Mouse (Mus musculus) kidney, postnatal 4 days (tissue): ENCODE results near the gene Frs3.
A peak's percentile ranks its signal among the peaks of the same experiment; 100 is the strongest.

ENCODE experiments used
- DNase-seq, 2 experiments: peaks; one replicate each; pipeline ENCODE4 v3.0.0; 2021; ENCODE audit warnings: mixed read lengths in 2 of 2

Frs3 gene

DNA sequence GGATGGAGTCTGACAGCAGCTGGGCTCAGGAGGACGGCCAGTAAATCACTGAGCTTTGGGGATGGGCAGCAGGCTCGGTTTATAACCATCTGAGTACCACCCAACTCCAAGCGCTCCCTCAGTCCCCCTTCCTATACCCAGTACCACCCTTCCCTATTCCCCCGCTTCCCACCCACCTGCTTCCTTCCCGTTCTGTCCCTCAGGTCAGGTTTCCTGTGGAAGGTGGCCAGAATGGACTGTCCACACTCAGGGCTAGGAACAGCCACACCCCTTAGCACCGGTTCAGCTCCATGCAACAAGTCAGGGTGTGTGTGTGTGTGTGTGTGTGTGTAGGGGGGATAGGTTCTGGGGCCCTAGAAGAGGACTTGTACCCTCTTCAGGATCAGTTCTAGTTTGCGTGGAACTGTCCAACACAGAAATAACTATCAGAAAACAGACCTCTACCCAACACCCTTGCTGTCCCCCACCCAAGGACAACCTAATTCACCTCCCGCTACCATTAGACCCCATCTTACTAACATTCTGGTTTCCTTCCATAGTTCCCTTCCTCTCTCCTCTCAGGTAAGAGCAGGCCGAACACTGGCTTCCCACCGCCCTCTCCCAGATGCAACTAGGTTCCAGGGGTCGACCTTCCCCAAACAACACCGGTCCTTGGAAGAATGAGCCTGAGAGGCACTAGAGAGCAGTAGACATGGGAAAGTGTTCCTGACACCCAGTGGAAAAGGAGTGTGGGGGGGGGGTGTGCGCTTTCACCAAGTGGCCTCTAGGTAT lies 5.0 kb downstream of the Frs3 start:
- peak; percentile 33 to 37 for DNase-seq

GRCm38 (mm10) chr17:47694442-47694502 lies 5.4 kb downstream of the Frs3 start, which contains the start of gene Gm21981:
Gene Gm21981 (minus strand): TSS chr17:47694455.
- DNase-seq, result no peak

DNA sequence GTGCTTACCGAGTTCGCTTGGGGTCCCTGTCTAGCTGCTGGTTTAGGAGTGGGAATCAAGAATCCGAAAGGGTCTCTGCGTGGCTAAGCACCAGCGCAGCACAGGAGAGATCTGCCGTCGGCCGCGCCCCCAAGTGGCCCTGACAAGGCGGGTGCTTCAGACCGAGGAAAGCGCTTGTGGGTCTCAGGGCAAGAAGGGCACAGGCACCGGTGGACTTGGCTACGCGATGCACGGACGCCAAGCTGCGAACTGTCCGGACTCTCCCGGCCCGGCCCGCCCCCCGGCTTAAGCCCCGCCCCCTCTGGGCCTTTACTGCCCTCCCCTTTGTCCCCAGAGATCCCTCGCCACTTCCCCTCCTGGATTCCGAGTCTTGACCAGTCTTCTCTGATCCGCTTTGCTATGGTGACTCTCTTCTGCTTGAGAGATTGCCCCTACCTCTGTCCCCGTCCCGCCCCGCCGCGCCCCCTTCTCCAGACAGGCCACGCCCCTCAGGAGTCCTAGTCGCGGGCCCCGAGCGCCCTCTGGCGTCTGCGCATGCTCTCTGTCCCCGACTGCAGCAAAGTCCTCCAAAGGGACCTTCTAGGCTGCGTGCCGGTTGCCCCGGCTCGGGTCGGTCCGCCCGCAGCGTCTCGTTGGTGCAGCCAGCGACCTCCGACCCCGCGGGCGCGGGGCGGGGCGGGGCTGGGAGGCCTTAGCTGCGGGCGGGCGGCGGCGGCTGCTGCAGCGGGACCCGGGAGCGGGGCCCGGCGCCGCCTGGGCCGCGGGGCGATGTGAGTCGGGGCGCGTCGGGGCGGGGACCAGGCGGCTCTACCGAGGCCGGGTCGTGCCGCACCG lies 5.9 kb downstream of the Frs3 start, which contains the start of gene Prickle4:
Prickle4 (minus strand) TSS at position 234 of the 834 bp plus-strand sequence.
- peak; percentile 99 for DNase-seq

DNA sequence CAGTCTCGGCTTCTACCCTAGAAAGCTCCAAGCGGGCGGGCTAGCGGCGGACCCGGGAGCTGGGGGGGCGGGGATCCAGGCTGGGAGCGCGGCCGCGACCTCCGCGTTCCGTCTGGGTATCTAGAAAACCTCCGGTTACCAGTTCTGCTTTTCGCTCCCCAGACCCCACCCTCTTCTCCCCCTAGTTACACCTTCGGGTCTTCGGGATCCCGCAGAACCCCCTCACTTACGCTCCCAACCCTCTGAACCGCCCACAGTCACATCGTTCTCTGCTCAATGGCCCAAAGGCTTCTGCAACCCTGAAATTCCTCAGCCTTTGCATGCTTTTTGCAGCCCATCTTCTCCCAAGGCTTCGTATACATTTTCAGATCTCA lies 6.5 kb downstream of the Frs3 start:
- DNase-seq, result no peak

- no peak for DNase-seq
Measured at GRCm38 (mm10) chr17:47698156-47698555, 9.3 kb downstream of the Frs3 start.

DNA sequence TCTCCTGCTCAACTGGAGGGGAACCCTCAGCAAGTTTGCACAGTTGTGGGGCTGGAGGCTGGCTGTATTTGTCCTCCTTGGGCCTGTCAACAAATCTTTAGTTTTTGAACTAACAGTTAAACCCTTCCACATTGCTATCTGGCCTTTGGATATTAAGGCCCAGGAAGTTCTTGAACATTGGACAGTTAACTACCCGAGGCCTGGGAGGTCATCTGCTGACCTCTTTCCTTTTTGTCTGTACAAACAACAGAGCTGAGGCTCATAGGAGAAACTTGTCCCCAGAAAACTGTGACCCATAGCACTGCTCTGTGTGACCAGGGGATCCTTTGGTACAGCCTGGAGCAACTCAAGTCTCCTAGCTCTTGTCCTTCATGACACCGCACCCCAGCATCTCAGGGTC lies 10.2 kb downstream of the Frs3 start:
- DNase-seq, result no peak

GRCm38 (mm10) chr17:47701793-47702192 lies 13.0 kb downstream of the Frs3 start:
- no peak for DNase-seq

- DNase-seq, result no peak
Measured at GRCm38 (mm10) chr17:47702548-47703345, 13.9 kb downstream of the Frs3 start.

- no peak for DNase-seq
Measured at GRCm38 (mm10) chr17:47703556-47703955, 14.7 kb downstream of the Frs3 start.

- no peak for DNase-seq
Measured at GRCm38 (mm10) chr17:47704692-47705091, 15.9 kb downstream of the Frs3 start.

GRCm38 (mm10) chr17:47706196-47706595 lies 17.4 kb downstream of the Frs3 start:
- DNase-seq, result peak; percentile 50 to 69

- no peak for DNase-seq
Measured at GRCm38 (mm10) chr17:47707961-47708360, 19.1 kb downstream of the Frs3 start.

- no peak for DNase-seq
Measured at GRCm38 (mm10) chr17:47708972-47709371, 20.1 kb downstream of the Frs3 start.

DNA sequence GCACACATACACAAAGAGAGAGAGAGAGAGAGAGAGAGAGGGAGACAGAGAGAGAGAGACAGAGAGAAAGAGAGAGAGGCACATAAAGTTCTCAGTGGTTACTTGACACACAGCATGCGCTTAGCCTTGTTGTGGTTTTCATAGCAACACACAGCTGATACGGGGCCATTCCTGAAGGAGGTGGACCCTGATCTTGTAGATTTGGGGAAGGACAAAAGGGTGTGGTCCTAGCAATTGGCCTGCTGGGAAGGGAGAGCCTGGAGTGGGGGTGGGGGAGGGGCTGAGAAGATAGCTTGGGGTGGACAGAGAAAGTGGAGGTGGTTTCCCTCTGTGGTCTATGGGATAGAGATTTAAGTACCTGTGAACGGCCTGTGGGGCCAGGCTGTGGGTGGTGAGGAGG lies 21.2 kb downstream of the Frs3 start:
- no peak for DNase-seq

GRCm38 (mm10) chr17:47711883-47712282 lies 23.1 kb downstream of the Frs3 start:
- no peak for DNase-seq

- DNase-seq, result no peak
Measured at GRCm38 (mm10) chr17:47712889-47713571, 24.2 kb downstream of the Frs3 start.

- DNase-seq, result no peak
Measured at GRCm38 (mm10) chr17:47715037-47715436, 26.2 kb downstream of the Frs3 start.

DNA sequence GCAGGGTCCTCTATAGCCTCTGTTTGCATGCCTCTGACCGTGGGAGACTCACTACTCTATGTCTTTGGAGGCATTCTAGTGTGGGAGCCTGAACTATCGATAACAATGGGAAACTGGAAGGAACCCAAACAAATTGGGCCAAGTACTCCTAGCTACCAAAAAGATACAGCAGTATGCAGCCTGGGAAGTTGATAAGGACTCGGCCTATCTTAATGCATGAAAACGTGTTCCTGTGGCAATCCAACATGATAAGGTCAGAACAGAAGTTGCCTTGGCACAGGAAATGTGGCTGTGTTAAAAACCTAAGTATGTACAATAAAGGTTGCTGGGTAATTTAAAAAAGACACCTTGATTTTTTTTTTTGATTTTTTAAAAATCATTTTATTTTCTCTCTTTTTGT lies 32.4 kb downstream of the Frs3 start:
- no peak for DNase-seq

DNA sequence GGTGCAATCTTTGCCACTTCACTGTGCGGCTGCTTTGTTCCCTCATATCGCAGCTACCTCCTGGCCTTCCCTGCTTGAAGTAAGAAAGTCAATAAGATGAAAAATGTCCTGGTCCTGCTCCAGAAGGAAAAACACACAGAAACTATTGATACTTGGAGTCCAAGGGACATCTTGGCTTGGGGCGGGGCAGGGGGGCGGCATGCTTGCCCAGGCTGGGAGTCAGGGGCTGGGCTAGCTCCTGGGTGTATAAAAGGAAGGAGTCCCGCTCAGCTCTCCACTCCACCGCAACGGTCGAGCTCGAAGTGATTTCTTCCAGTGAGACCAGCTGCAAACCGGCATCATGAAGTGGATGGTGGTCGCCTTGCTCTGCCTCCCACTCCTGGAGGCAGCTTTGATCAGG lies 37.7 kb downstream of the Frs3 start, which contains the start of gene Pgc:
Pgc (plus strand) TSS at position 277 of the 400 bp plus-strand sequence.
- no peak for DNase-seq

- DNase-seq, result peak; percentile 39 to 54
Measured at GRCm38 (mm10) chr17:47730633-47731575, 42.1 kb downstream of the Frs3 start.

DNA sequence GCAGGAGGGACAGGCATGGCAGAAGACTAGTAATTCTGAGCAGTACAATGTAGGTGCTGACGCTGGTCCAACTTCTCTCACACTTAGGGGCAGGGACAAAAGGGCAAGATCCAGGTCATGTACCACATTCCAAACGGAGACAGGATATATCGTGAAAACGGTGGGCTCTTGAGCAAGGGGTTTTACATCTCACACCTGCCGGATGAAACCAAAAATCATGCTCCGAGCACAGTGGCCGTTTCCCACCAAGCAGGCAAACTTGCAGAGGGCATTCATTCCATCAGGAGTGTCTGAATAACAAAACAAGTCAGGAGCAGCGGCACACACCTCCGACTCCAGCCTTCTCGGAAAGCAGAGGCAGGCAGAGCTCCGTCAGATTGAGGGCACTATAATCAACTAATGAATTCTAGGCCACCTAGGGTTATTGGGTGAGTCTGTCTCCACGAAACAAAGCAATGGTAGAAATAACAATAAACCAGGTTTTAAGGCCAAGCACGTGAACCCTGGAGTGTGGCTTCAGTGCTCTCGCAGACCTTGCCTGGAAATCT lies 46.8 kb downstream of the Frs3 start:
- no peak for DNase-seq

DNA sequence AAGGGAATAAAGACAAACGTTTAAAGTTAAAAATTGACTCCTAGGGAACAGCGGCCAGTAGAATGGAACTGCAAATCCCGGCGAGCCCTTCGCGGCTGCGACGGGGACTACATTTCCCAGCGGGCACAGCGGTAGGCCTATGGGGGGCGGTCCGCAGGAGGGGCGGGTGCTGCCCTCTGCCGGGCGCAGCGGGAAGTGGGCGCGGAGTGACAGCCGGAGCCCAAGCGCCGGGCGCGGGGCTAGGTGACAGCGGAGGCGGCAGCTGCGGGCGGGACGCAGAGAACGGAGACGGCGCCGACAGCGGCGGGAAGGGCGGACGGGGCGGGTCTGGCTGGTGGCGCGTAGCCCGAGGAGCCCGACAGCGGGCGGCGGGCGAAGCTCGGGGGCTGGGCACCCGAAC lies 48.0 kb downstream of the Frs3 start, which contains the start of gene Tfeb:
Tfeb (plus strand) TSS at position 175 of the 400 bp plus-strand sequence.
- DNase-seq, result peak; percentile 98 to 99
